Mouse (Mus musculus): Measurements from ENCODE around the gene Limk2. TPM values are rescaled to one million over a fixed set of nuclear protein-coding genes. Genes with fewer than 3 reads are reported as not detected.

The Limk2 gene
- polyA plus RNA-seq, 1 experiment, result 37.8 TPM

GRCm38 (mm10) chr11:3453467-3453866, 44.5 kb upstream of the Limk2 start:
- TF ChIP-seq REST (IDR thresholded peaks at IDR 0.05; ENCODE audit: insufficient read depth, insufficient read length), result no peak
- TF ChIP-seq POLR2AphosphoS2 (IDR thresholded peaks at IDR 0.05; ENCODE audit: insufficient read length, low read depth), result no peak
- TF ChIP-seq MYOD1 (IDR thresholded peaks at IDR 0.05; ENCODE audit: control insufficient read depth in 1 of 3, insufficient read length in 2 of 3, low read depth in 2 of 3), result no peak
- TF ChIP-seq SRF (IDR thresholded peaks at IDR 0.05; ENCODE audit: control insufficient read depth, insufficient read length, low read depth), result no peak
- no peak for TF ChIP-seq E2F4 (IDR thresholded peaks at IDR 0.05; ENCODE audit: insufficient read depth)
- no peak for TF ChIP-seq TCF3 (IDR thresholded peaks at IDR 0.05; ENCODE audit: insufficient read length, low read depth)
- TF ChIP-seq USF1 (IDR thresholded peaks at IDR 0.05; ENCODE audit: low read depth), result no peak
- TF ChIP-seq TCF12 (IDR thresholded peaks at IDR 0.05; ENCODE audit: insufficient read depth, poor library complexity, severe bottlenecking), result no peak
- TF ChIP-seq MAX (IDR thresholded peaks at IDR 0.05; ENCODE audit: low read depth), result no peak
- no peak for TF ChIP-seq POLR2A (IDR thresholded peaks at IDR 0.05; ENCODE audit: insufficient read length, low read depth)
- TF ChIP-seq CEBPB (IDR thresholded peaks at IDR 0.05; ENCODE audit: insufficient read depth, poor library complexity, severe bottlenecking), result no peak
- no peak for TF ChIP-seq MYOG (IDR thresholded peaks at IDR 0.05; ENCODE audit: control insufficient read depth in 1 of 3, insufficient read depth in 1 of 3, insufficient read length in 2 of 3, low read depth in 2 of 3)
- Histone ChIP-seq H3K27me3 (ENCODE audit: control insufficient read depth, insufficient read depth, insufficient read length) (no peaks in the 10 kb centered on the region), H3ac (ENCODE audit: control insufficient read depth, insufficient read length) (no peak overlapping the region), H3K4me3 (peak overlapping the region; percentile 98), H3K79me2 (ENCODE audit: control insufficient read depth, insufficient read depth) (peaks cover 47% of the 10 kb centered on the region), H3K4me2 (ENCODE audit: low read depth) (peak overlapping the region; percentile 86), H3K36me3 (ENCODE audit: control insufficient read depth, insufficient read depth) (no peaks in the 10 kb centered on the region)

DNA sequence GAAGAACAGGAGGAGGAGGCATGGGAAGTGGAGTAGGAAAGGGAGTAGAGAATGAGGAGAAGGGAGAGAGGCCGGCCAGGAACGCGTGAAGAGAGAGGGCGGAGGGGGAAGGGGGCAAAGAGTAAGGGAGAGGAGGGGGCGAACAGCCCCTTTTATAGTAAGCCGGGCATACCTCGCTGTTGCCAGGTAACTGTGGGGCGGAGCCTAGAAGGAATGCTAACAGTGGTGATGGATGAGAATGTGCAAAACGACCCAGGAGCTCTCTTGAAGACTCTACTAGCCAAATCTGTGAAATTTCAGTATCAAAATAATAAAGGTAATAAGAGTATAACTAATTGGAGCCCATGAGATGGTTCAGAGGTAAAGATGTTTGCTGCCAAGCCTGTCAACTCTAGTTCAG, 43.8 kb upstream of the Limk2 start:
- Histone ChIP-seq H3K27me3 (ENCODE audit: control insufficient read depth, insufficient read depth, insufficient read length) (no peaks in the 10 kb centered on the region), H3K79me2 (ENCODE audit: control insufficient read depth, insufficient read depth) (peaks cover 54% of the 10 kb centered on the region), H3ac (ENCODE audit: control insufficient read depth, insufficient read length) (peak overlapping the region; percentile 39), H3K4me3 (peak overlapping the region; percentile 98), H3K4me2 (ENCODE audit: low read depth) (peak overlapping the region; percentile 86), H3K36me3 (ENCODE audit: control insufficient read depth, insufficient read depth) (peaks cover 3% of the 10 kb centered on the region)
- TF ChIP-seq REST (IDR thresholded peaks at IDR 0.05; ENCODE audit: insufficient read depth, insufficient read length), result no peak
- TF ChIP-seq SRF (IDR thresholded peaks at IDR 0.05; ENCODE audit: control insufficient read depth, insufficient read length, low read depth), result no peak
- TF ChIP-seq E2F4 (IDR thresholded peaks at IDR 0.05; ENCODE audit: insufficient read depth), result no peak
- TF ChIP-seq TCF12 (IDR thresholded peaks at IDR 0.05; ENCODE audit: insufficient read depth, poor library complexity, severe bottlenecking), result no peak
- TF ChIP-seq CEBPB (IDR thresholded peaks at IDR 0.05; ENCODE audit: insufficient read depth, poor library complexity, severe bottlenecking), result no peak
- TF ChIP-seq USF1 (IDR thresholded peaks at IDR 0.05; ENCODE audit: low read depth), result no peak
- TF ChIP-seq TCF3 (IDR thresholded peaks at IDR 0.05; ENCODE audit: insufficient read length, low read depth), result no peak
- TF ChIP-seq MYOG (IDR thresholded peaks at IDR 0.05; ENCODE audit: control insufficient read depth in 1 of 3, insufficient read depth in 1 of 3, insufficient read length in 2 of 3, low read depth in 2 of 3), result no peak
- TF ChIP-seq POLR2A (IDR thresholded peaks at IDR 0.05; ENCODE audit: insufficient read length, low read depth), result no peak
- no peak for TF ChIP-seq MYOD1 (IDR thresholded peaks at IDR 0.05; ENCODE audit: control insufficient read depth in 1 of 3, insufficient read length in 2 of 3, low read depth in 2 of 3)
- TF ChIP-seq POLR2AphosphoS2 (IDR thresholded peaks at IDR 0.05; ENCODE audit: insufficient read length, low read depth), result no peak

DNA sequence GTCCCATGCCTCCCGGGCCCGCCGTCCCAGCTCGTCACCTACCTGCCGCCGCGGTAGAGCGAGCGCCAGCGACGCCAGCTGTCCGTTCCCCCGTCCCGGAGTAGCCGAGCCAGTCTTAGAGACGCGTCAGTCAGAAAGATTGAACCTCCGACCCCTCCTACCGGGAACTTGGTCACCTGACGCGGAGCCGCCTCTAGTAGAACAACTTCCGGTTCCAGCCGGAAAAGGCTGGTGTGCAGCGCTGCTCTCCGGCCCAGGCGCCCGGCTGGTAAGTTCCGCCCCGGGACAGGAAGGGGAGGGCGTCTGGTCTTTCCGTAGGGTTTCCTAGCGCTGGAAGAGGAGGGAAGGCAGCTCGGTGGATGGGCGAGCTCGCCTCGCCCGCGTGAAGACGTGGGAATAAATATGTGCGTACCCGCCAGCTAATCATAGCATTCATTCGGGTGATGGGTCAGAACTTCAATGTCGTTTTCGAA, 43.2 kb upstream of the Limk2 start, which contains the start of gene Rnf185:
Gene Rnf185 (minus strand): TSS at position 197 of the 473 bp plus-strand sequence.
- Histone ChIP-seq H3K27me3 (ENCODE audit: control insufficient read depth, insufficient read depth, insufficient read length) (no peaks in the 10 kb centered on the region), H3ac (ENCODE audit: control insufficient read depth, insufficient read length) (peak within 1 kb of the TSS; percentile 39), H3K4me3 (peak within 1 kb of the TSS; percentile 98), H3K4me2 (ENCODE audit: low read depth) (peak within 1 kb of the TSS; percentile 97), H3K79me2 (ENCODE audit: control insufficient read depth, insufficient read depth) (peaks cover 60% of the 10 kb centered on the region), H3K36me3 (ENCODE audit: control insufficient read depth, insufficient read depth) (peaks cover 5% of the 10 kb centered on the region)
- TF ChIP-seq MYOG (IDR thresholded peaks at IDR 0.05; ENCODE audit: control insufficient read depth in 1 of 3, insufficient read depth in 1 of 3, insufficient read length in 2 of 3, low read depth in 2 of 3) (peak in 1 of 3 experiments; percentile 58), USF1 (IDR thresholded peaks at IDR 0.05; ENCODE audit: low read depth) (peak; percentile 92), CEBPB (IDR thresholded peaks at IDR 0.05; ENCODE audit: insufficient read depth, poor library complexity, severe bottlenecking) (no peak), POLR2AphosphoS2 (IDR thresholded peaks at IDR 0.05; ENCODE audit: insufficient read length, low read depth) (peak; percentile 82), POLR2A (IDR thresholded peaks at IDR 0.05; ENCODE audit: insufficient read length, low read depth) (peak; percentile 90), E2F4 (IDR thresholded peaks at IDR 0.05; ENCODE audit: insufficient read depth) (no peak), MYOD1 (IDR thresholded peaks at IDR 0.05; ENCODE audit: control insufficient read depth in 1 of 3, insufficient read length in 2 of 3, low read depth in 2 of 3) (peak in 1 of 3 experiments; percentile 69)

DNA sequence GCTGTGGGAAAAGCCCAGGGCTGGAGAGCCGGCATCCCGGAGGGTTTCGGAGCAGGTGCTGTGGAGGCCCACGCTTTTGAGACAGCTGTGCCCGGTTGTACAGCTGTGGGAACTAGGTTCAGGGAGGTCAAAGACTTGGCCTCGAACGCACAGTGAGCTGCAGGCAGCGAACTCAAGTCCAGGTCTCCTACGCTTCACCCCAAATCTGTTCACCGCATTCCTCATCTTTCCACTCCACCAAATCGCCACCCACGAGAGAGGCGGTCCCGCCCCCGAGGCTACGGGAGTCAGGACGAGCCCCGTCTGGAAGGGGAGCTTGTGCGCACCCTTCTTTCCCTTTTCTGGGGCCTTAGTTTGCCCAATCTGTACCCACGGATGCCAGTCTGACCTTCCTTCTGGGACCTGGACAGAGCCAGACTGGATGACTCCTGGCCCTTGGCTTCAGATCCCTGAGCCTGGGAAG, 42.7 kb upstream of the Limk2 start:
- peaks cover 65% of the 10 kb centered on the region for H3K79me2 ChIP-seq (ENCODE audit: control insufficient read depth, insufficient read depth)
- no peak for TF ChIP-seq USF1 (IDR thresholded peaks at IDR 0.05; ENCODE audit: low read depth)
- TF ChIP-seq MYOD1 (IDR thresholded peaks at IDR 0.05; ENCODE audit: control insufficient read depth in 1 of 3, insufficient read length in 2 of 3, low read depth in 2 of 3), result peak in 2 of 3 experiments; percentile 59 to 67
- no peak for TF ChIP-seq MAX (IDR thresholded peaks at IDR 0.05; ENCODE audit: low read depth)
- TF ChIP-seq CEBPB (IDR thresholded peaks at IDR 0.05; ENCODE audit: insufficient read depth, poor library complexity, severe bottlenecking), result no peak
- TF ChIP-seq REST (IDR thresholded peaks at IDR 0.05; ENCODE audit: insufficient read depth, insufficient read length), result no peak
- TF ChIP-seq SRF (IDR thresholded peaks at IDR 0.05; ENCODE audit: control insufficient read depth, insufficient read length, low read depth), result no peak
- no peak for TF ChIP-seq POLR2A (IDR thresholded peaks at IDR 0.05; ENCODE audit: insufficient read length, low read depth)
- peak in 2 of 3 experiments; percentile 7 to 61 for TF ChIP-seq MYOG (IDR thresholded peaks at IDR 0.05; ENCODE audit: control insufficient read depth in 1 of 3, insufficient read depth in 1 of 3, insufficient read length in 2 of 3, low read depth in 2 of 3)
- no peak for TF ChIP-seq E2F4 (IDR thresholded peaks at IDR 0.05; ENCODE audit: insufficient read depth)
- TF ChIP-seq TCF3 (IDR thresholded peaks at IDR 0.05; ENCODE audit: insufficient read length, low read depth), result no peak
- no peak for TF ChIP-seq POLR2AphosphoS2 (IDR thresholded peaks at IDR 0.05; ENCODE audit: insufficient read length, low read depth)
- TF ChIP-seq TCF12 (IDR thresholded peaks at IDR 0.05; ENCODE audit: insufficient read depth, poor library complexity, severe bottlenecking), result no peak

More for the DNA sequence above, 42.7 kb upstream of the Limk2 start:
- no peaks in the 10 kb centered on the region for H3K27me3 ChIP-seq (ENCODE audit: control insufficient read depth, insufficient read depth, insufficient read length)
- peak overlapping the region; percentile 98 for H3K4me3 ChIP-seq
- peak overlapping the region; percentile 97 for H3K4me2 ChIP-seq (ENCODE audit: low read depth)
- H3ac ChIP-seq (ENCODE audit: control insufficient read depth, insufficient read length), result peak overlapping the region; percentile 39
- peaks cover 5% of the 10 kb centered on the region for H3K36me3 ChIP-seq (ENCODE audit: control insufficient read depth, insufficient read depth)

Measured in myocyte (in vitro differentiated cells).